Mouse (Mus musculus): ENCODE data around the gene Osgep.
"Not testable (repeated sequence)": the region's sequence is repeated elsewhere in the genome, so short reads cannot be mapped to it uniquely, and the experiment has no call there.

DNA sequence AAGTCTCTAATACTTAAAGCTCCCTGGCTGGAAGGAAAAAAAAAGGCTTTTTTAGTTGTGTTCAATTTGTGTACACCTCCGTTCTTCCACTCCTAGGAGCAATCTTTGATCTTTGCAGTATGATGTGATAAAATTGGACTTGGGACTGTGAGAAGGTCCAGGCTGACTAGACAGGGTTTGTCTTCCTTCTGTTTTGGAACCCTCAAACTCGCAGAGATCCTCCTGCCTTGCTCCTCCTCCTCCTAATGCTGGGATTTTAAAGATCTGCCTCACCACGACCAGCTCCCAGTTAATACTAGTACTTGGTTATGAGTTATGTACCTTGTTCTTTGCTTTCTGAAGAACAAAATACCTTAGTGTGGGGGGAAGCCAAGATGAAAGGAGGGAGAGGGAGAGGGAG lies 20.8 kb upstream of the Osgep start:
- not testable (repeated sequence) for TF ChIP-seq POLR2A, CTCF (IDR thresholded peaks at IDR 0.05; ENCODE audit: insufficient read depth, low read depth, low read length)
